In the genomic region with DNA sequence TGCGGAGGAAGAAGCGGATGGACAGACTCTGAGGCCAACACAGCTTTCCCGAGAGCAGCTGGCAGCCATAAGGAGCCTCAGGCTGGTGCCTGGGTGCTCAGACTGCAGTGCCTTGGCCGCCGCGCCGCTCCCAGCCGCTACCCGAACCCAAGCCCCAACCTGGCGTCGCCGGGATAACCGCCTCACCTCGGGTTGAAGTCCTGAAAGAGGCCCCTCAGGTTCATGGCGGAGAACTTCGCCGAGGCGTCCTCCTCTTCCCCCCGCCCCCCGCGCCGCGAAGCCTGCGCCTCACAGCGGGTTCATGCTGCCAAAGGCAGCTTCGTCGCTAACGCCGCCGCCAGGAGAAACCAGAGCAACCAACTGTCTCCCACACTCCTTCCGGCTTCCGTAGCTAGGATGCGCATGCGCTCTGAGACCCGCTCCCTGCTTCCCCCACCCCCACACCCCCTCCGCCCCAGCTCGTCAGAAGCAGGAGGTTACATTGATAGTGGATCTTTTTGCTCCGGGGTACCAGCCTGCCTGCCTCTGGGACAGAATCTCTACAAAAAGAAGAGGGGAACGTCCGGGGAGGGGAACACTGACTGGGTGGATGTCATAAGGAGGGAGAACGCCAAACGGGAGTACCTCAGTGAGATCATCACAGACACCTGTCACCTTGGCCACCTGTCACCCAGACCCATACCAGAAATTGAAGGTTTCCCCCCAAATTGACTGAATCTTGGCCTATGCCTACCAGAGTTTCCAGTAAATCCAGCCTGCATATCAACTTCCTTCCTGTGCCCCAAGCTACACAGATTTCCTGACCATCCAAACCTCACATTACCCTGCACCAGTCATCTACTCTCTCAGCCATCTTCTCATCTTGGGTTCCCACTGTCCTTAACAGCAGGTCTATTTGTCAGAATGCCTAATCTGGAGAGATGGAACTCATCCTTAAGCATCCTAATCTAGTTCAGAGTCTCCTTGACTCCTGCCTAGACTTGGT, we compare ENCODE assay signal across 8 mouse cellular contexts. TPM values are rescaled to one million over a fixed set of nuclear protein-coding genes. Genes with fewer than 3 reads are reported as not detected.
DNase-seq lines count a peak whose midpoint lies in the region; ATAC-seq and TF ChIP-seq lines count a peak whose summit lies in the region.

A gene (minus strand): TSS at position 389 of the 985 bp plus-strand sequence.

- peak; percentile 63 for ATAC-seq in heart, embryonic 13.5 days (ENCODE audit: extremely low read depth, insufficient number of reproducible peaks, low FRiP score, low TSS enrichment)
- ATAC-seq in liver, embryonic 12.5 days = peak; percentile 89
- ATAC-seq in stomach, embryonic 15.5 days (ENCODE audit: insufficient read depth, low FRiP score, low read depth) = peak; percentile 84

- no peaks in the 10 kb centered on the region for H3K27me3 ChIP-seq in C2C12 (ENCODE audit: control insufficient read depth, insufficient read depth, insufficient read length)
- peaks cover 10% of the 10 kb centered on the region for H3K27me3 ChIP-seq in erythroblast, embryonic 14.5 days (ENCODE audit: control insufficient read depth)
- H3K27me3 ChIP-seq in heart, embryonic 13.5 days (replicated peaks) = no peaks in the 10 kb centered on the region; the same call in 1 of the 2 replicates
- 0 out of 2 replicates have a peak, but pooled peaks cover 10% of the 10 kb centered on the region for H3K27me3 ChIP-seq in liver, embryonic 12.5 days (replicated peaks)
- H3K27me3 ChIP-seq in stomach, embryonic 15.5 days (replicated peaks) = no peaks in the 10 kb centered on the region

- peak within 1 kb of the TSS; percentile 71 for H3K4me2 ChIP-seq in heart, embryonic 13.5 days
- H3K4me2 ChIP-seq in liver, embryonic 12.5 days = peak within 1 kb of the TSS; percentile 67
- peak within 1 kb of the TSS; percentile 51 for H3K4me2 ChIP-seq in stomach, embryonic 15.5 days

- peak within 1 kb of the TSS; percentile 41 for H3K4me3 ChIP-seq in C2C12 (ENCODE audit: insufficient read depth, poor library complexity, severe bottlenecking)
- H3K4me3 ChIP-seq in erythroblast, embryonic 14.5 days (replicated peaks) = peak within 1 kb of the TSS; percentile 71
- peak within 1 kb of the TSS; percentile 63 for H3K4me3 ChIP-seq in heart, embryonic 13.5 days
- H3K4me3 ChIP-seq in liver, embryonic 12.5 days = peak within 1 kb of the TSS; percentile 64
- H3K4me3 ChIP-seq in stomach, embryonic 15.5 days (replicated peaks) = peak within 1 kb of the TSS; percentile 57

- H3K79me2 ChIP-seq in C2C12 (ENCODE audit: control insufficient read depth, insufficient read depth) = peaks cover 35% of the 10 kb centered on the region

- peak within 1 kb of the TSS; percentile 78 for H3K27ac ChIP-seq in heart, embryonic 13.5 days (replicated peaks)
- peak within 1 kb of the TSS; percentile 54 for H3K27ac ChIP-seq in liver, embryonic 12.5 days
- H3K27ac ChIP-seq in stomach, embryonic 15.5 days = peak within 1 kb of the TSS; percentile 71

- peak; percentile 95 for DNase-seq in brain, embryonic 14.5 days (ENCODE audit: low read depth)
- DNase-seq in kidney, postnatal 10 days = peak; percentile 90
- peak; percentile 65 to 74 for DNase-seq in natural killer cell, adult 2 months (ENCODE audit: low spot score in 2 of 2)

- H3K79me3 ChIP-seq in C2C12 (ENCODE audit: low read depth) = peaks cover 8% of the 10 kb centered on the region

- peak within 1 kb of the TSS; percentile 81 for H3ac ChIP-seq in C2C12 (ENCODE audit: control insufficient read depth, insufficient read length, low read depth)

- peak within 1 kb of the TSS; percentile 83 for H3K9ac ChIP-seq in heart, embryonic 13.5 days
- H3K9ac ChIP-seq in liver, embryonic 12.5 days = peak within 1 kb of the TSS; percentile 70
- H3K9ac ChIP-seq in stomach, embryonic 15.5 days = peak within 1 kb of the TSS; percentile 52

- TF ChIP-seq CTCF in C2C12 (IDR thresholded peaks at IDR 0.05; ENCODE audit: control insufficient read depth, insufficient read depth, insufficient read length) = no peak
- TF ChIP-seq CTCF in brain, embryonic 14.5 days (IDR thresholded peaks at IDR 0.05; ENCODE audit: borderline replicate concordance, extremely low read depth, insufficient read depth, insufficient read length) = no peak

- peaks cover 12% of the 10 kb centered on the region for H3K4me1 ChIP-seq in erythroblast, embryonic 14.5 days (ENCODE audit: control insufficient read depth)
- peaks cover 8% of the 10 kb centered on the region for H3K4me1 ChIP-seq in heart, embryonic 13.5 days
- H3K4me1 ChIP-seq in liver, embryonic 12.5 days = peaks cover 11% of the 10 kb centered on the region
- no peaks in the 10 kb centered on the region for H3K4me1 ChIP-seq in stomach, embryonic 15.5 days

- WGBS in heart, embryonic 13.5 days = 11% methylated on average over 34 of the region's 42 CpGs
- WGBS in liver, embryonic 12.5 days (ENCODE audit: insufficient replicate concordance) = 10% methylated on average over 35 of the region's 42 CpGs
- WGBS in stomach, embryonic 15.5 days = 22% methylated on average over 32 of the region's 42 CpGs

- no peaks in the 10 kb centered on the region for H3K36me3 ChIP-seq in C2C12 (ENCODE audit: control insufficient read depth, insufficient read depth)
- no peaks in the 10 kb centered on the region for H3K36me3 ChIP-seq in erythroblast, embryonic 14.5 days (ENCODE audit: control insufficient read depth)
- H3K36me3 ChIP-seq in heart, embryonic 13.5 days = no peaks in the 10 kb centered on the region
- H3K36me3 ChIP-seq in liver, embryonic 12.5 days = no peaks in the 10 kb centered on the region
- H3K36me3 ChIP-seq in stomach, embryonic 15.5 days = no peaks in the 10 kb centered on the region

- no peaks in the 10 kb centered on the region for H3K9me3 ChIP-seq in erythroblast, embryonic 14.5 days (ENCODE audit: control insufficient read depth, low read length)
- H3K9me3 ChIP-seq in heart, embryonic 13.5 days = no peaks in the 10 kb centered on the region
- H3K9me3 ChIP-seq in liver, embryonic 12.5 days (replicated peaks) = no peaks in the 10 kb centered on the region
- H3K9me3 ChIP-seq in stomach, embryonic 15.5 days = no peaks in the 10 kb centered on the region

- no peak for TF ChIP-seq POLR2A in brain, embryonic 14.5 days (IDR thresholded peaks at IDR 0.05; ENCODE audit: borderline replicate concordance, extremely low read depth, insufficient read depth, insufficient read length, poor library complexity, severe bottlenecking)

TF ChIP-seq in C2C12, 6 proteins besides CTCF, POLR2A, EP300 and RAD21:
- no peak for TF ChIP-seq USF1 (IDR thresholded peaks at IDR 0.05; ENCODE audit: low read depth)
- no peak for TF ChIP-seq MYOG (IDR thresholded peaks at IDR 0.05; ENCODE audit: control insufficient read depth, extremely low read depth, insufficient read length)
TF ChIP-seq in C2C12: peak in this region for 0.

RNA-seq across cellular contexts. Expression of the gene that starts here (rescaled TPM):
- 60.8 TPM for polyA plus RNA-seq in C2C12 (2012; fragmentation: generic; extraction: Trizol)
- 46.7 and 50.0 TPM in 2 replicates for polyA plus RNA-seq in brain, embryonic 14.5 days (2012; rRNA removed)
- polyA plus RNA-seq in erythroblast, embryonic 14.5 days (2012) = 0.19 and 0.25 TPM in 2 replicates
- polyA plus RNA-seq in heart, embryonic 13.5 days (2015; fragmentation: Nextera tagmentation; extraction: Ambion mirVana) = 34.5 and 35.7 TPM in 2 replicates
- 17.6 and 20.8 TPM in 2 replicates for polyA plus RNA-seq in liver, embryonic 12.5 days (2016; fragmentation: Nextera tagmentation; extraction: Ambion mirVana)
- polyA plus RNA-seq in stomach, embryonic 15.5 days (2015; fragmentation: Nextera tagmentation; extraction: Ambion mirVana) = 39.5 and 41.2 TPM in 2 replicates

Comparison
In these comparisons a context has a peak if more than half of its experiments do, and no peak if none do; other contexts are left out.
1. Peak in every context shown above with its lines: DNase-seq, ATAC-seq, H3K4me3 ChIP-seq and H3K27ac ChIP-seq.
2. RNA of the gene that starts here (polyA plus RNA-seq): 60.8 TPM in C2C12 (single experiment), 46.7 to 50.0 TPM in brain, embryonic 14.5 days, 39.5 to 41.2 TPM in stomach, embryonic 15.5 days, 34.5 to 35.7 TPM in heart, embryonic 13.5 days and 17.6 to 20.8 TPM in liver, embryonic 12.5 days; 0.19 to 0.25 TPM in erythroblast, embryonic 14.5 days; every median in the first group is over 10 times any median in the second.